Mouse (Mus musculus) forebrain, embryonic 13.5 days (tissue): Measurements from ENCODE around the gene BC049715. TPM values are rescaled to one million over a fixed set of nuclear protein-coding genes. Genes with fewer than 3 reads are reported as not detected.

Experiments
- ATAC-seq: fragments of 200-750 bp; cut with Nextera tagmentation; 2 replicates; pipeline ENCODE4 v1.8.0; 2017
- H3K27ac ChIP-seq: fragments of 300-500 bp; sonication (generic); 2 replicates; pipeline ENCODE4 v1.5.1; 2015; ENCODE audit warnings: inconsistent platforms, mild to moderate bottlenecking, moderate library complexity
- H3K27me3 ChIP-seq: fragments of 300-500 bp; sonication (generic); 2 replicates; pipeline ENCODE4 v1.6.1; 2015; ENCODE audit warnings: mild to moderate bottlenecking, inconsistent platforms
- H3K36me3 ChIP-seq: fragments of 300-500 bp; sonication (generic); 2 replicates; pipeline ENCODE4 v1.6.1; 2015; ENCODE audit warnings: mild to moderate bottlenecking, inconsistent platforms; ENCODE audit not compliant: poor library complexity, severe bottlenecking
- H3K4me1 ChIP-seq: fragments of 300-500 bp; sonication (generic); 2 replicates; pipeline ENCODE4 v1.6.1; 2015; ENCODE audit warnings: inconsistent platforms
- H3K4me2 ChIP-seq: fragments of 300-500 bp; sonication (generic); 2 replicates; pipeline ENCODE4 v1.6.1; 2015; ENCODE audit warnings: inconsistent platforms, mild to moderate bottlenecking, moderate library complexity
- H3K4me3 ChIP-seq: fragments of 300-500 bp; sonication (generic); 2 replicates; pipeline ENCODE4 v1.5.1; 2015; ENCODE audit warnings: mild to moderate bottlenecking, inconsistent platforms
- H3K9ac ChIP-seq: fragments of 300-500 bp; sonication (generic); 2 replicates; pipeline ENCODE4 v1.6.1; 2015; ENCODE audit warnings: mild to moderate bottlenecking, inconsistent platforms
- H3K9me3 ChIP-seq: fragments of 300-500 bp; sonication (generic); replicated peaks from 2 replicates; pipeline ENCODE4 v1.6.1; 2016; ENCODE audit warnings: inconsistent platforms
- WGBS: fragments of 180-500 bp; shearing (Covaris S2); methylation state at CpG from one replicate; pipeline ENCODE4 v1.1.7; 2015; 5-methylcytosine and 5-hydroxymethylcytosine counted together
- polyA plus RNA-seq: library from polyadenylated mRNA; unstranded; fragments of >200 nt; fragmentation: Nextera tagmentation; extraction: Ambion mirVana; gene quantifications from 2 replicates; pipeline ENCODE4 v1.2.1, GENCODE M21; 2015

Gene BC049715
- polyA plus RNA-seq, 1 experiment from 2014 or later = 0.85 TPM

GRCm38 (mm10) chr6:136837323-136837722, 9.9 kb downstream of the BC049715 start:
- Histone ChIP-seq H3K36me3 (no peaks in the 10 kb centered on the region), H3K9me3 (no peaks in the 10 kb centered on the region), H3K27ac (no peak overlapping the region), H3K4me1 (no peaks in the 10 kb centered on the region), H3K27me3 (no peaks in the 10 kb centered on the region), H3K9ac (no peak overlapping the region), H3K4me2 (no peak overlapping the region), H3K4me3 (no peak overlapping the region)
- ATAC-seq = no peak
- WGBS = 75% methylated on average over 3 of the region's 3 CpGs

GRCm38 (mm10) chr6:136844903-136845302, 17.5 kb downstream of the BC049715 start:
- Histone ChIP-seq H3K9ac (no peak overlapping the region), H3K4me3 (no peak overlapping the region), H3K9me3 (no peaks in the 10 kb centered on the region), H3K36me3 (no peaks in the 10 kb centered on the region), H3K4me1 (no peaks in the 10 kb centered on the region), H3K27ac (no peak overlapping the region), H3K4me2 (no peak overlapping the region), H3K27me3 (no peaks in the 10 kb centered on the region)
- WGBS = 59% methylated on average over 2 of the region's 2 CpGs
- ATAC-seq = no peak

GRCm38 (mm10) chr6:136845706-136846480, 18.5 kb downstream of the BC049715 start:
- Histone ChIP-seq H3K36me3 (no peaks in the 10 kb centered on the region), H3K4me1 (no peaks in the 10 kb centered on the region), H3K27me3 (no peaks in the 10 kb centered on the region), H3K27ac (no peak overlapping the region), H3K4me2 (no peak overlapping the region), H3K9ac (no peak overlapping the region), H3K9me3 (no peaks in the 10 kb centered on the region), H3K4me3 (no peak overlapping the region)
- WGBS = 71% methylated on average over 5 of the region's 5 CpGs
- ATAC-seq = no peak

- H3K9ac ChIP-seq = no peak overlapping the region
- no peaks in the 10 kb centered on the region for H3K27me3 ChIP-seq
- H3K4me1 ChIP-seq = no peaks in the 10 kb centered on the region
- 96% methylated on average over 3 of the region's 3 CpGs for WGBS
- H3K27ac ChIP-seq = no peak overlapping the region
- no peaks in the 10 kb centered on the region for H3K9me3 ChIP-seq
- no peaks in the 10 kb centered on the region for H3K36me3 ChIP-seq
- ATAC-seq = no peak
- H3K4me3 ChIP-seq = no peak overlapping the region
- no peak overlapping the region for H3K4me2 ChIP-seq
Observed at GRCm38 (mm10) chr6:136847267-136847666, 19.8 kb downstream of the BC049715 start.

GRCm38 (mm10) chr6:136847790-136848189, 20.4 kb downstream of the BC049715 start:
- Histone ChIP-seq H3K9me3 (no peaks in the 10 kb centered on the region), H3K27ac (no peak overlapping the region), H3K4me3 (no peak overlapping the region), H3K36me3 (no peaks in the 10 kb centered on the region), H3K4me1 (peaks cover 2% of the 10 kb centered on the region; the same call in 1 of the 2 replicates), H3K9ac (no peak overlapping the region), H3K27me3 (no peaks in the 10 kb centered on the region), H3K4me2 (no peak overlapping the region)
- ATAC-seq = no peak
- WGBS = 34% methylated on average over 2 of the region's 2 CpGs

- no peak overlapping the region for H3K4me3 ChIP-seq
- no peak overlapping the region for H3K4me2 ChIP-seq
- no peaks in the 10 kb centered on the region for H3K36me3 ChIP-seq
- H3K27ac ChIP-seq = no peak overlapping the region
- no peaks in the 10 kb centered on the region for H3K27me3 ChIP-seq
- no peaks in the 10 kb centered on the region for H3K9me3 ChIP-seq
- no peak overlapping the region for H3K9ac ChIP-seq
- H3K4me1 ChIP-seq = peaks cover 4% of the 10 kb centered on the region; the same call in 1 of the 2 replicates
- 87% methylated on average over 8 of the region's 8 CpGs for WGBS
- ATAC-seq = no peak
Observed at GRCm38 (mm10) chr6:136848399-136848798, 21.0 kb downstream of the BC049715 start.

GRCm38 (mm10) chr6:136848971-136849370, 21.5 kb downstream of the BC049715 start:
- H3K27me3 ChIP-seq = no peaks in the 10 kb centered on the region
- ATAC-seq = no peak
- WGBS = 86% methylated on average over 5 of the region's 5 CpGs

GRCm38 (mm10) chr6:136850267-136850666, 22.8 kb downstream of the BC049715 start:
- no peak overlapping the region for H3K4me3 ChIP-seq
- no peaks in the 10 kb centered on the region for H3K36me3 ChIP-seq
- H3K27ac ChIP-seq = no peak overlapping the region
- whole genome bisulfite sequencing = 84% methylated on average over 6 of the region's 6 CpGs
- ATAC-seq = no peak
- H3K27me3 ChIP-seq = no peaks in the 10 kb centered on the region
- H3K4me1 ChIP-seq = peaks cover 4% of the 10 kb centered on the region; the same call in 1 of the 2 replicates
- no peak overlapping the region for H3K4me2 ChIP-seq
- H3K9me3 ChIP-seq = no peaks in the 10 kb centered on the region
- H3K9ac ChIP-seq = no peak overlapping the region

More at GRCm38 (mm10) chr6:136848971-136849370, 21.5 kb downstream of the BC049715 start:
- H3K36me3 ChIP-seq = no peaks in the 10 kb centered on the region
- peaks cover 4% of the 10 kb centered on the region; the same call in 1 of the 2 replicates for H3K4me1 ChIP-seq
- H3K4me2 ChIP-seq = no peak overlapping the region
- H3K27ac ChIP-seq = no peak overlapping the region
- H3K9ac ChIP-seq = no peak overlapping the region
- H3K9me3 ChIP-seq = no peaks in the 10 kb centered on the region
- no peak overlapping the region for H3K4me3 ChIP-seq

- Histone ChIP-seq H3K27me3 (no peaks in the 10 kb centered on the region), H3K9me3 (no peaks in the 10 kb centered on the region), H3K4me1 (peaks cover 4% of the 10 kb centered on the region; the same call in 1 of the 2 replicates), H3K4me3 (no peak overlapping the region), H3K9ac (no peak overlapping the region), H3K4me2 (no peak overlapping the region), H3K36me3 (no peaks in the 10 kb centered on the region), H3K27ac (no peak overlapping the region)
- WGBS = 77% methylated on average over 4 of the region's 4 CpGs
- no peak for ATAC-seq
Observed at GRCm38 (mm10) chr6:136852348-136852747, 24.9 kb downstream of the BC049715 start.

- WGBS = 60% methylated on average over 3 of the region's 3 CpGs
- no peak overlapping the region for H3K27ac ChIP-seq
- no peak for ATAC-seq
Observed at GRCm38 (mm10) chr6:136852762-136853161, 25.3 kb downstream of the BC049715 start.

GRCm38 (mm10) chr6:136854361-136854781, 26.9 kb downstream of the BC049715 start:
- H3K27ac ChIP-seq = no peak overlapping the region
- H3K27me3 ChIP-seq = no peaks in the 10 kb centered on the region
- H3K9me3 ChIP-seq = no peaks in the 10 kb centered on the region
- no peak for ATAC-seq
- H3K36me3 ChIP-seq = no peaks in the 10 kb centered on the region
- no peak overlapping the region for H3K4me2 ChIP-seq
- WGBS = 88% methylated on average over 11 of the region's 11 CpGs
- no peak overlapping the region for H3K9ac ChIP-seq
- H3K4me1 ChIP-seq = peaks cover 4% of the 10 kb centered on the region; the same call in 1 of the 2 replicates
- no peak overlapping the region for H3K4me3 ChIP-seq

More at GRCm38 (mm10) chr6:136852762-136853161, 25.3 kb downstream of the BC049715 start:
- no peaks in the 10 kb centered on the region for H3K9me3 ChIP-seq
- no peak overlapping the region for H3K4me3 ChIP-seq
- H3K4me1 ChIP-seq = peaks cover 4% of the 10 kb centered on the region; the same call in 1 of the 2 replicates
- H3K9ac ChIP-seq = 0 out of 2 replicates have a peak overlapping the region, but pooled peaks have one; percentile 7
- no peaks in the 10 kb centered on the region for H3K36me3 ChIP-seq
- H3K27me3 ChIP-seq = no peaks in the 10 kb centered on the region
- no peak overlapping the region for H3K4me2 ChIP-seq

- H3K4me1 ChIP-seq = peaks cover 4% of the 10 kb centered on the region; the same call in 1 of the 2 replicates
- H3K9me3 ChIP-seq = no peaks in the 10 kb centered on the region
- no peak overlapping the region for H3K9ac ChIP-seq
- no peak overlapping the region for H3K27ac ChIP-seq
- 87% methylated on average over 2 of the region's 2 CpGs for WGBS
- H3K36me3 ChIP-seq = no peaks in the 10 kb centered on the region
- H3K4me2 ChIP-seq = no peak overlapping the region
- no peaks in the 10 kb centered on the region for H3K27me3 ChIP-seq
- ATAC-seq = no peak
- H3K4me3 ChIP-seq = no peak overlapping the region
Observed at GRCm38 (mm10) chr6:136855183-136855582, 27.8 kb downstream of the BC049715 start.
